Mouse (Mus musculus) embryonic facial prominence, embryonic 15.5 days (tissue): ENCODE results near the gene Brd1. TPM values are rescaled to one million over a fixed set of nuclear protein-coding genes. Genes with fewer than 3 reads are reported as not detected.
A peak's percentile ranks its signal among the peaks of the same experiment; 100 is the strongest.
"Not testable (repeated sequence)": the region's sequence is repeated elsewhere in the genome, so short reads cannot be mapped to it uniquely, and the experiment has no call there.

Source experiments
- ATAC-seq: fragments of 200-750 bp; cut with Nextera tagmentation; 2 replicates; pipeline ENCODE4 v1.8.0; 2017; ENCODE audit warnings: low read depth, moderate TSS enrichment; ENCODE audit not compliant: insufficient number of reproducible peaks, low FRiP score, low TSS enrichment
- H3K27ac ChIP-seq: fragments of 300-500 bp; sonication (generic); replicated peaks from 2 replicates; pipeline ENCODE4 v1.5.1; 2015; ENCODE audit warnings: mild to moderate bottlenecking, inconsistent platforms
- H3K27me3 ChIP-seq: fragments of 300-500 bp; sonication (generic); 2 replicates; pipeline ENCODE4 v1.6.1; 2015; ENCODE audit warnings: inconsistent platforms
- H3K36me3 ChIP-seq: fragments of 300-500 bp; sonication (generic); 2 replicates; pipeline ENCODE4 v1.6.1; 2015; ENCODE audit warnings: mild to moderate bottlenecking, inconsistent platforms
- H3K4me1 ChIP-seq: fragments of 300-500 bp; sonication (generic); 2 replicates; pipeline ENCODE4 v1.6.1; 2015; ENCODE audit warnings: inconsistent platforms
- H3K4me2 ChIP-seq: fragments of 300-500 bp; sonication (generic); replicated peaks from 2 replicates; pipeline ENCODE4 v1.6.1; 2015; ENCODE audit warnings: mild to moderate bottlenecking, inconsistent platforms
- H3K4me3 ChIP-seq: fragments of 300-500 bp; sonication (generic); replicated peaks from 2 replicates; pipeline ENCODE4 v1.5.1; 2015; ENCODE audit warnings: mild to moderate bottlenecking, inconsistent platforms
- H3K9ac ChIP-seq: fragments of 300-500 bp; sonication (generic); 2 replicates; pipeline ENCODE4 v1.6.1; 2015; ENCODE audit warnings: inconsistent platforms
- H3K9me3 ChIP-seq: fragments of 300-500 bp; sonication (generic); replicated peaks from 2 replicates; pipeline ENCODE4 v1.6.1; 2016; ENCODE audit warnings: inconsistent platforms
- WGBS: fragments of 180-500 bp; shearing (Covaris S2); methylation state at CpG from one replicate; pipeline ENCODE4 v1.1.7; 2015; 5-methylcytosine and 5-hydroxymethylcytosine counted together
- polyA plus RNA-seq: library from polyadenylated mRNA; unstranded; fragments of >200 nt; fragmentation: Nextera tagmentation; extraction: Ambion mirVana; gene quantifications from 2 replicates; pipeline ENCODE4 v1.2.1, GENCODE M21; 2015

Gene Brd1
- 21.3 and 22.8 TPM in 2 replicates for polyA plus RNA-seq

DNA sequence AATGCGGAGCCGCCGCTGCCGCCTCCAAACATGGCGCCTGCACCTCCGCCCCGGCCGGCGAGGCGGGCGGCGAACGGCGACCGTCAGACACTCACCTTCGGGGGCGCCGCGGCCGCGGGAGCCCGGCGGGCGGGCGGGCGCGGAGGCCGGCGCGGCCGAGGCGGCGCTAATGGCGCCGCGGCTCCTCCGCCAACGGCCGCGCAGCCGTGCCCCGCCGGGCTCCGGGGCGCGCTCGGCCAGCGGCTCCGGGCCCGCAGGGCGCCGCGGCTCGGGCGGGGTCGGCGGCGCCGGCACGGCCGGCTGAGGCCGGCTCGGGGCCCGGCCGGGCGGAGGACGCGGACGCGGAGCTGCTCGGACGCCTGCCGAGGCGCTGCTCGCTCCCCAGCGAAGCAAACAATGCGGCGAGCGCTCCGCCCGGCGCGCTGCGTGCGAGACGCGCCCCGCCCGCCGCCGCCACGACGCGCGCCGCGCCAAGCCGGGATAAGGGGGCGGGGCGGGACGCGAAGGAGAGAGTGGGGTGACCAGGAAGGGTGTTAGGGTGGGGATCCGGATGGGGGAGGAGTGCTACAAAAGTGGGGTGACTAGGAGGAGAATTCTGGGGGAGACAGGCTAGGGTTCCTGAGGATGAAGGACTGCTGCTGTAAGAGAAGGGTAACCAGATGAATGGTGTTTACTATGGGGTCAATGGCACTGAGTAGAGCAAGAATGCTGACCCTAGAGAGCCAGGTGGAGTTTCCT is at the start of gene Brd1:
Gene Brd1, minus strand, starts transcription at position 400 of the 738 bp plus-strand sequence.
- H3K36me3 ChIP-seq, result peaks cover 17% of the 10 kb centered on the region
- H3K4me3 ChIP-seq, result peak within 1 kb of the TSS; percentile 76
- WGBS, result under 1% methylated on average over 87 of the region's 103 CpGs
- peak; percentile 85 for ATAC-seq
- H3K4me2 ChIP-seq, result peak within 1 kb of the TSS; percentile 74
- H3K9ac ChIP-seq, result peak within 1 kb of the TSS; percentile 95
- no peaks in the 10 kb centered on the region for H3K27me3 ChIP-seq
- H3K4me1 ChIP-seq, result peaks cover 33% of the 10 kb centered on the region
- no peaks in the 10 kb centered on the region for H3K9me3 ChIP-seq
- peak within 1 kb of the TSS; percentile 90 for H3K27ac ChIP-seq

DNA sequence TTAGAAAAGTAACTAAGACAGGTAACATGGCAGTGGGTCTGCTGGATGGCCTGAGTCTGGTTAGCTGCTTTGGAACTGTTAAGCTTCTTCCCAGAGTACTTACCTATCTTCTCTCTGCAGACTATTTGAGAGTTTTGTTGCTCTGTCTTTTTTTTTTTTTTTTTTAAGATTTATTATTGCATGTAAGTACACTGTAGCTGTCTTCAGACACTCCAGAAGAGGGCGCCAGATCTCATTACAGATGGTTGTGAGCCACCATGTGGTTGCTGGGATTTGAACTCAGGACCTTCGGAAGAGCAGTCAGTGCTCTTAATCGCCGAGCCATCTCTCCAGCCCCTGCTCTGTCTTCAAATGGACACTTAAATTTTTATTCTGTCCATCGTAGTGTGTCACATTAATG is 40.6 kb upstream of the Brd1 start:
- not testable (repeated sequence) for H3K27me3 ChIP-seq, H3K9ac ChIP-seq, H3K9me3 ChIP-seq, H3K4me1 ChIP-seq, H3K27ac ChIP-seq, H3K4me2 ChIP-seq, ATAC-seq, H3K4me3 ChIP-seq
- 85% methylated on average over 5 of the region's 5 CpGs for WGBS
- peaks cover 27% of the 10 kb centered on the region for H3K36me3 ChIP-seq

DNA sequence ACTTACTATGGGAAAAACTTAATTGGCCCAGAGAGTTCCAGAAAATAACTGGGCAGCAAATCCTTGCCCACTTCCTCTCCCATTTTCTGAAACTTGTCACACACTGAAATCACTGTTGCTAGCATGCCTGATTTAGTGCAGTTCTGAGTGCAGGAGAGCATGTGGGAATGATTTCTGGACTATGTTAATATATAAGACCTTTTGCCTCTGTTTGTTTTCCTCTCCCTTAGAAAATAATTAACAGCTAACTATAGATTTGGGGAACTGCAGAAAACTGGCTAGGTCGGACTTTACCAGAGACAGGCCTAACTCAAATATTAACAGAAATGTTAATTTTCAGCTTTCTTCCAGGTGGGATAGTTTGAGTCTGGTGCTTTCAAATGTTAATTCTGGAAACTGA is 34.5 kb upstream of the Brd1 start:
- Histone ChIP-seq H3K4me1 (no peaks in the 10 kb centered on the region), H3K27ac (no peak overlapping the region), H3K4me3 (no peak overlapping the region), H3K4me2 (no peak overlapping the region), H3K36me3 (peaks cover 36% of the 10 kb centered on the region), H3K9me3 (no peaks in the 10 kb centered on the region), H3K27me3 (no peaks in the 10 kb centered on the region), H3K9ac (no peak overlapping the region)
- no peak for ATAC-seq
- WGBS, result 63% methylated on average over 1 of the region's 1 CpGs

DNA sequence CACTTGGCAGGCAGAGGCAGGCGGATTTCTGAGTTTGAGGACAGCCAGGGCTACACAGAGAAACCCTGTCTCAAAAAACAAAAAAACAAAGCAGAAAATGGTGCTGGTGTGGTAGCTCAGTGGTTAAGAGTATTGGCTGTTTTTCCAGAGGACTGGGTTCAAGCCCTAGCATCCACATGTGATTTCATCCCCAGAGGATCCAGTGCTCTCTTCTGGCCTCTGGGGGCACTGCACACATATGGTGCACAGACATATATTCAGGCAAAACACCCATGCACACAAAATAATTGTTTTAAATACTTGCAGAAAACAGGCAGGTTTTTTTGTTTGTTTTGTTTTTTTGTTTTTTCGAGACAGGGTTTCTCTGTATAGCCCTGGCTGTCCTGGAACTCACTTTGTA is 32.1 kb upstream of the Brd1 start:
- H3K27ac ChIP-seq, result not testable (repeated sequence)
- peaks cover 34% of the 10 kb centered on the region for H3K36me3 ChIP-seq
- 87% methylated on average over 2 of the region's 2 CpGs for WGBS

DNA sequence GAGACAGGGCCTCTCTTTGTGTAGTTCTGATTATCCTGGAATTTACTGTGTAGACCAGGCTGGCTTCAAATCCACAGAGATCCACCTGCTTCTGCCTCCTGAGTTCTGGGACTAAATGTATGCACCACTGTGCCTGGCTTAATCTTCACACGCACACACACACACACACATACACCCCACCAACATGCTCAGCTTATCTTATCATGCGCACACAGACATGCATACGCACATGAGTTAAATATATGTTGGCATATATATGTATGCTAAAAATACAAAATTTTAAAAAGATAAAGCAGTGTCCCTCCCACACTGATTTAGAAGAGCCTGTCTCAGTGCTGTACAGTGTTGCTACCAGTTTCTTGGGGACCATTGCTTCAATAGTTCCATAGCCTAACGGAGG is 27.5 kb upstream of the Brd1 start:
- Histone ChIP-seq H3K9ac (no peak overlapping the region), H3K9me3 (no peaks in the 10 kb centered on the region), H3K27ac (no peak overlapping the region), H3K27me3 (no peaks in the 10 kb centered on the region), H3K4me1 (no peaks in the 10 kb centered on the region), H3K4me2 (no peak overlapping the region), H3K36me3 (peaks cover 41% of the 10 kb centered on the region), H3K4me3 (no peak overlapping the region)
- no peak for ATAC-seq
- WGBS, result 96% methylated on average over 4 of the region's 4 CpGs

More for the DNA sequence above, 32.1 kb upstream of the Brd1 start:
- not testable (repeated sequence) for H3K9me3 ChIP-seq, H3K4me1 ChIP-seq, ATAC-seq, H3K4me3 ChIP-seq, H3K9ac ChIP-seq, H3K4me2 ChIP-seq, H3K27me3 ChIP-seq

DNA sequence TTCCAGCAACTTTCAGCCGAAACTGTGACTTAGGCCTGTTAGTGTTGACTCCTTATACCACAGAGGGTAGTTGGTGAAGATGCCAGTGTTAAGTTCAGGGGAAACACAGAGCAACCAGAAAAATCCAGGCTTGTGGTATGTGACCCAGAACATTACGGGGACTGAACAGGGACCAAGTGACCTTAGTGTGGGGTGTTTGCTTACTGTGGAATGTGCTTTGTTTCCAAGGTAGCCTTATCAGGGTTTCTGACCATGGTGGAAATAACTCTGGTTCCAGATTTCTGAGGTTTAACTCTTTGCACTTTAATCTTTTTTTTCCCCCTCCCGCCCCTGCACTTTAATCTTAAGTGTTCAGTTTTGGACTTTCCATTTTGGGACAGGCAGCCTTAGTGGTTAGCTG is 24.0 kb upstream of the Brd1 start:
- 93% methylated on average over 3 of the region's 3 CpGs for WGBS
- no peak overlapping the region for H3K9ac ChIP-seq
- peaks cover 35% of the 10 kb centered on the region for H3K36me3 ChIP-seq
- H3K4me1 ChIP-seq, result no peaks in the 10 kb centered on the region
- H3K4me3 ChIP-seq, result no peak overlapping the region
- no peak for ATAC-seq
- H3K27me3 ChIP-seq, result no peaks in the 10 kb centered on the region
- H3K27ac ChIP-seq, result no peak overlapping the region
- no peak overlapping the region for H3K4me2 ChIP-seq
- no peaks in the 10 kb centered on the region for H3K9me3 ChIP-seq

DNA sequence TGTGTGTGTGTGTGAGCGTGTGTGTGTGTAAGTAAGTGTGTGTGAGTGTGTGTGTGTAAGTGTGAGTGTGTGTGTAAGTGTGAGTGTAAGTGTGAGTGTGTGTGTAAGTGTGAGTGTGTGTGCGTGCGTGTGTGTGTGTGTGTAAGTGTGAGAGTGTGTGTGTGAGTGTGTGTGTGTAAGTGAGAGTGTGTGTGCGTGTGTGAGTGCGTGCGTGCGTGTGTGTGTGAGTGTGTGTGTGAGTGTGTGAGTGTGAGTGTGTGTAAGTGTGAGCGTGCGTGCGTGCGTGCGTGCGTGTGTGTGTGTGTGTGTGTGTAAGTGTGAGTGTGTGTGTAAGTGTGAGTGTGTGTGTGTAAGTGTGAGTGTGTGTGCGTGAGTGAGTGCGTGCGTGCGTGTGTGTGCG is 21.7 kb upstream of the Brd1 start:
- H3K4me1 ChIP-seq, result peaks cover 3% of the 10 kb centered on the region; the same call in 1 of the 2 replicates
- H3K4me2 ChIP-seq, result no peak overlapping the region
- no peak for ATAC-seq
- no peak overlapping the region for H3K9ac ChIP-seq
- no peaks in the 10 kb centered on the region for H3K27me3 ChIP-seq
- H3K36me3 ChIP-seq, result peaks cover 25% of the 10 kb centered on the region
- H3K27ac ChIP-seq, result no peak overlapping the region
- no peak overlapping the region for H3K4me3 ChIP-seq
- WGBS, result 97% methylated on average over 18 of the region's 18 CpGs
- H3K9me3 ChIP-seq, result no peaks in the 10 kb centered on the region

DNA sequence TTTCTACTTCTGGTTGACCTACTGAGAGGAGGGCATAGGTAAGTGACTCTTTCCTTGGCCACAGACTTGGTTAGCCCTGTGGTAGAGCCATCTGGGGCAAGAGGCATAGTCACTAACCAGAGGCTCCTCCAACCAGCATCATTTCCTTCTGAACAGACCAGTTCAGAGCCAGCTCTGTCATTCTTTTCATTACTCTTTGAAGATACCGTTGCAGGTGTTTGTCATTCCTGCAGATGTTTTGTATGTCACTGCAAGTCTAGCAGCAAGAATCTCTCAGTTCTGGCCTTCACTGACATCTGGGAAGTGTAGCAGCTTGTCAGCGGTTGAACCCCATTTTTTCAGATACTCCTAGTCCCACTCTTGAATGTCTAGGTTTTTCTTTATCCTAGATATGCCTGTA is 20.9 kb upstream of the Brd1 start:
- H3K4me2 ChIP-seq, result no peak overlapping the region
- peaks cover 6% of the 10 kb centered on the region; the same call in 1 of the 2 replicates for H3K4me1 ChIP-seq
- WGBS, result 75% methylated on average over 2 of the region's 2 CpGs
- peaks cover 20% of the 10 kb centered on the region for H3K36me3 ChIP-seq
- H3K9ac ChIP-seq, result no peak overlapping the region
- no peak overlapping the region for H3K27ac ChIP-seq
- H3K27me3 ChIP-seq, result no peaks in the 10 kb centered on the region
- H3K9me3 ChIP-seq, result no peaks in the 10 kb centered on the region
- no peak overlapping the region for H3K4me3 ChIP-seq
- ATAC-seq, result no peak

DNA sequence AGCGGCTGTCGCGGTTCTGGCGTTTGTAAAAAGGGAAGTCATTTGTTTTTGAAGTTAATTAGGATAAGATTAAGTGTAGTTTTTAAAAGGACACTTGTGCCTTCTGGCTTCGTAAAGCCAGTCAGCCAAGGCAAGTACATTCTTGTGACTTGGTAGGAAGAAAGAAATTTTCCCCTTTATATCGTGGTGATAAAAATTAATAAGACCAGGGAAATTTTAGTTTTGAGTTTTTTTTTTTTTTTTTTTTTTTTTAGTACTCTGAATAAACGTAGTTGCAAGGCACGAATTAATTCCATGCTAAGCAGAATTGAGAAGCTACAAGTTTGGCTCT is 18.3 kb upstream of the Brd1 start:
- H3K27ac ChIP-seq, result peak overlapping the region; percentile 83
- H3K4me3 ChIP-seq, result peak overlapping the region; percentile 77
- peaks cover 6% of the 10 kb centered on the region; the same call in 1 of the 2 replicates for H3K4me1 ChIP-seq
- H3K9me3 ChIP-seq, result no peaks in the 10 kb centered on the region
- H3K9ac ChIP-seq, result peak overlapping the region; percentile 51
- peaks cover 8% of the 10 kb centered on the region; the same call in 1 of the 2 replicates for H3K36me3 ChIP-seq
- no peaks in the 10 kb centered on the region for H3K27me3 ChIP-seq
- WGBS, result 2% methylated on average over 8 of the region's 8 CpGs
- peak overlapping the region; percentile 64 for H3K4me2 ChIP-seq
- no peak for ATAC-seq

DNA sequence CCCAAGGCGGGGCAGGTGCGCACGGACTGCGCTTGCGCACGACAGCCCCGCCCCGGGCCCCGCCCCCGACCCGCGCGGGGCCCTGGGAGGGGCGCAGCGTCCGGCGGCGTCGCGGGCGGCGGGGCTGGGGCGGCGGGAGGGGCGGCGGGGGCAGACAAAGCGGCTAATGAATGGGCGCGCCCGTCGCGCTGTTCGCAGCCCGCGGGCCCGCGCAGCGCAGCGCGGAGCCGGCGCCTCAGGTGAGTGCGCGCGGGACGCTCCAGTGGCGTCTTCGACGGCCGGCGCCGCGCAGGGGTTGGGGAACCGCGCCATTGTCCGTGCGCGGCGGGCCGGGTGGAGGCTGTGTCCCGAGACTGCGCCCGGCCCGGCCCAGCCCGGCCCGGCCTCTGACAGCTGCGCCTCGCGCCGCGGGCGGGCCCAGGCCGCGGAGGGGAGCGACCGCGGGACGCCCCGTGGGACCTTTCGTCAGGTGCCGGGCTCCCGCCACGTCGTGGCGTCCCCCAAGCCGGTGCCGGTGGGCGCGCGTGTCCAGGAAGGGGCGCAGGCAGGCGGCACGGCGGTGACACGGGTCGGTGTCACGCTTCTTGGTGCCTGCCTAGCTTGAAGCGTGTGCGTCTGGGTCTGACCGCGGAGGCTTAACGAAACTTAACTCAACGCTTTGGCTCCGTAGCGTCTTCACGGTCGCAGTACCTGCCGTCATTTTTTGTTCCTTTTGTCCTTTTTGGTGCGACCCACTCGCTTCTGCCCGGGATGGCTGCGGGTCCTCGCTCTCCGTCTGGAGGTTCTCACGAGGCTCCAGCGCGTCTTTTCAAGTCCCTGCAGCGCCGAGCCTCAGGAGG is 17.8 kb upstream of the Brd1 start, which contains the start of gene Zbed4:
Gene Zbed4, plus strand, starts transcription at position 97 of the 839 bp plus-strand sequence.
- peak; percentile 66 for ATAC-seq
- peak within 1 kb of the TSS; percentile 56 for H3K9ac ChIP-seq
- H3K4me2 ChIP-seq, result peak within 1 kb of the TSS; percentile 94
- 0% methylated on average over 100 of the region's 119 CpGs for WGBS
- no peaks in the 10 kb centered on the region for H3K27me3 ChIP-seq
- H3K4me1 ChIP-seq, result peaks cover 6% of the 10 kb centered on the region; the same call in 1 of the 2 replicates
- peak within 1 kb of the TSS; percentile 83 for H3K27ac ChIP-seq
- peak within 1 kb of the TSS; percentile 77 for H3K4me3 ChIP-seq
- H3K9me3 ChIP-seq, result no peaks in the 10 kb centered on the region
- H3K36me3 ChIP-seq, result peaks cover 3% of the 10 kb centered on the region; the same call in 1 of the 2 replicates
